Mouse (Mus musculus) heart, adult 8-10 months (tissue): ENCODE measurements around the gene Slc39a11. TPM values are rescaled to one million over a fixed set of nuclear protein-coding genes. Genes with fewer than 3 reads are reported as not detected.

Experiments
- DNase-seq: peaks from one replicate; pipeline ENCODE4 v3.0.0; 2022; ENCODE audit warnings: low spot score
- total RNA-seq, 4 experiments: library from RNA; stranded (reverse); gene quantifications; 2 replicates each; pipeline ENCODE4 v1.2.4; 2022

Gene Slc39a11
- total RNA-seq, 4 experiments from 2014 or later: 2.8 to 4.4 (median 4.0) TPM

DNA sequence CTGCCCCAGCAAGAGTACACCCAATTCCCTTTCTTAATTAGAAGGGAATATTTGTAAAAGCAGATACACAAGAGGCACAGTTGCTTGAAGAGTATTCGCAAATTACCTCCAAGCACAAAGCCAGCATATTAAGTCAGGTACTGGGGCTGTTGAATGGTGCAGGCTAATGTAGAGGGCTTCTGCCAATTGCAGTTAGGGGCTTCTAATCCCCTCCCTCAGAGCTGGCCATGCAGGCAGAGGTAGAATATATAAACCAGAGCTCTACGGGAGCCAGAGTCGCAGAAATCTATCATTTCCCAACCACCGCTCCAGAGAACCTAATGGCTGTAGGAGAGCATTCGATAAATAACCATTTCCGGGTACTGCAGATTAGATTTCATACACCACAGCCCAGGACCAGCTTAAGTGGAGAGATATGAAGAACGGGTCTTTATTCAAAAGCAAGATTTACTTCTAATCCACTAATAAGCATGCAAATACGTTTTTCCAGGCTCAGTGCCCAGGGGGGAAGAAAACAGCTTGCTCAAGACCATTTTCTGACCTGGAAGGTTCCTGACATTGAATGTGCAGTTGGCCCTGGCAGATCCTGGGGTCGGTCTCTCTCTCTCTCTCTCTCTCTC, 302.9 kb downstream of the Slc39a11 start:
- no peak for DNase-seq

DNA sequence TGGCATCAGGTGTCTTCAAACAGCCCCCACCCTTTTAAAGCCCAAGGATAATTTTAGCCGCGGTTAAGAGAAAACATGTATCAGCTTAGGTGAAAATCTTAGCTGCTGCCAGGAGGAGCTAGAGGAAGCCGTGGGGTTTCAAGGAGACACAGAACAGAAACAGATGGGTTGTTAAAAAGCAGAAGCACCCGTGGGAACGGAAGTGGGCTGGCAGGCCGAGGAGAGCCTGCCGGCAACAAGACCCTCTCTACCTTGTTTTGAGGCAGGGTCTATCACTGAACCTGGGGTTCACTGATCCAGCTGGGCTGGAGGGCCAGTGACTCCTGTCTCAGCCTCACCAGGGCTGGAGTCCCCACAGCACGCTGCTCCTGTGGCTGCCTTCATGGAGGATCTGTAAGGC, 310.1 kb downstream of the Slc39a11 start:
- DNase-seq: no peak

DNA sequence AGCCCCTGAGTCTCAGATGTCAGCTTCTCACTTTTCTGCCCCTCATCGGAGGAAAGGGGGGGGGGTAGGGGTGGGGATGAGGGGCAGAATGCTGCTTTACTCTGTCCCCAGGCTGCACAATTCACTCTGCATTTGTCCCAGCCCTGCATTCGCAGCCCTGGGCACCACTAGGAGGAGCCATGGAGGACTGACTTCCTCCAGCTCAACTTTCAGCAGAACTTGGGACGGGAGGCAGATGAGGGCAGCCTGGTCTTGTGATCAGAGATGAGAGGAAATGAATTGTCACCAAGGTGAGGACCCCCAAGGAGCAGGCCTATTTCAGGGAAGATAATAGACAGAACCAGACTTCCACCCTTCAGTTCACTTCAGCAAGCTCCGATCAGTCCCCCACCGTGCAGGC, 311.3 kb downstream of the Slc39a11 start:
- DNase-seq: no peak

DNA sequence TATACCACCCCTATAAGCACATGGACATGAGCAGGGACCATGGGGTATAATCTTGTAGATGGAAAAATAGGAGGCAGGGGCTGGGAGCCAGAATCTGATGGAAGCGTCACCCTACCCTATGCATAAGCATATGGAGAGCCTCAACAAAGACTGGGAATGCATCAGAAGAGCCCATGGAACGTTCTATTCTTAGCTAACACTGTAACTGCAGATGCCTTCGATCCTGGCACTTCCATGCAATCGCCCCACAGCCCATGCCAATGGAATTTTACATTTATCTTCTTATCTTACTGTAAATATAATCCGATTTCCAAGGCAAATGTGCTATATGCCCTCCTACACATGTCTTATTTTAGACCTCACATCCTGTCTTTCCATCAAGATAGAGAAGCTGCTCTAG, 314.2 kb downstream of the Slc39a11 start:
- DNase-seq: no peak

DNA sequence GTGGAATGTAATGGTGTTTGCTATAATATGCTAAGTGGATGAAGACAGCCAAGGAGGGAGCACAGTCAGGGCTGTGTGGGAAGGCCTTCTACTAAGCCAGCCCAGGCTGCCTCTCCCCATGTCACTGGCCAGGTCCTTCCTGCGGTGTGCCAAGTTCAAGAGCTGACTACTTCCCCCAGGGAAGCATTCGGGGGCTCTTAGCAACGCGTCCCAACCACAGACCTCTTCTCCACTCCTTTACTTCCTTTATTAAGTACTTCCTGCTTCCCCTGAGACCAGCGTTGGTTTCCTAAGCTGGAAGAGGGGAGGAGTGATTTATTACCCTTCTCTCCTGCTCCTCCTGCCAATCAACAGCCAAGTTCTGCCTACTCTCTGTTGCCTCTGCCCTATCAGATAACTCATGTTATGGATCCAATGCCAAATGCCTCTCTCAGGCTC, 315.4 kb downstream of the Slc39a11 start:
- DNase-seq: no peak

DNA sequence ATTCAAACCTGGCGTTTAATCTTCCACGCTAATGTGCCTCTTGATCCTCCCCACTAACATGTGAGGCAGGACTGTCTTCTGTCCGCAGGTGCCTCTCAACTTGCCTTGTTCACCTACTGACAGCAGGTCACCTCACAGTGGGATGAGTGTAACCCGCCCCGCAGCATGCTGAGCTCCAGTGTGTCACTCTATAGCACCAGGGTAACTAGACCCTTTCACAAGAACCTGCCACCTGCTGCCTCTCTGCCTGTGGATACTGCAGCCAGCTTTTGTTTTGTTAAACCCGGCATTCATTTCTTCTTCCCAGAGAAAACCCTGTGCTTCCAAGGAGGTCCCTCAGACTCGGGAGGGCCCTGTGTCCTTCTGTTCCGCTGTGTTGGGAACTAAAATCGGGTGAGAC, 316.3 kb downstream of the Slc39a11 start:
- DNase-seq: no peak

DNA sequence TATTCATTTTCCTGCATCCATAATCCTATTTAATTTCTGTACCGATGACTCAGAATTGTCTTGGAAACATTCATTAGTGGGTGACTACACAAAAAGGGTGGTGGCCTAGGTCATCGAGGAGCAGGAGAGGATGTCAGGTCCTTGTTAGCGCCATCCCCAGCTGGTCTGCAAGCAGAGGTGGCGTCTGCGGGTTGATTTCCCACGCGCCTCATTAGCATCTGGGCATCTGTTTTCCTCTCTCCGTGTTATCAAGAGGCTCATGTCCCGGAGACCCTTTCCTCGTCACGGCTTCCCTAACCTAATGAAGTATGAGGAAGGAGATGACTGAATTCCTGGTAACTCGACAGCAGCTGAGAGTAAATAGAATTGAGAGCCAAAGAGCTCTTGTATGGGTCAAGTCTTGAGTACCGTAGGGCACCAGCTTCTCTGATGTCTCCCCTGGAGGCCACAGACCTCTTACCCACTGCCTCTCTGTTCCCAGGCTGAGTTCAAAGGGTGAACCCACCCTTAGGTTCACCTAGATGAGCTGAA, 319.8 kb downstream of the Slc39a11 start:
- DNase-seq: no peak

DNA sequence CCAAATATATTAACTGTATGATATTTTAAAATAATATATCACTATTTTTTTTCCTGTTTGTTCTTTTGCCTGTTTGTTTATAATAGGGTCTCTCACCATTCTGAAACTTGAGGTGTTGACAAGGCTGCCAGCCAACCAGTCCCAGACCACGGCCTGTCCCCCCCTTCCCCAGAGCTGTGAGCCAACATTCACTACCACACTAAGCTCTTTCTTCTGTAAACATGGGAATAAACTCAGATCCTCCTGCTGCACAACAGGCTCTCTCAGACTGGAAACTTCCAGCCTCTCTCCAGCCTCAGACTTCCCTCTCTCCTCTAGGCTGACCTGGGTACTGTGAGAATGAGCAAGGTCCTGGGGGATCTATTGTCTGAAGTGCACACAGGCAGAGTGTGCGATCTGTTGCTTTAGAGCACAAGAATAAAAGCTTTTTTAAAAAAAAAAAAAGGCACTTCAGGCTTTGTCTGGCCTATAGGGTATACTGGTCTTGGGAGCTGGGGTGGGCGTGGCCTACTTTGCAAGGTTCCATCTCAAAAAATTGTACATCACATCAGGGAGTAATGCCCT, 322.3 kb downstream of the Slc39a11 start:
- DNase-seq: no peak

DNA sequence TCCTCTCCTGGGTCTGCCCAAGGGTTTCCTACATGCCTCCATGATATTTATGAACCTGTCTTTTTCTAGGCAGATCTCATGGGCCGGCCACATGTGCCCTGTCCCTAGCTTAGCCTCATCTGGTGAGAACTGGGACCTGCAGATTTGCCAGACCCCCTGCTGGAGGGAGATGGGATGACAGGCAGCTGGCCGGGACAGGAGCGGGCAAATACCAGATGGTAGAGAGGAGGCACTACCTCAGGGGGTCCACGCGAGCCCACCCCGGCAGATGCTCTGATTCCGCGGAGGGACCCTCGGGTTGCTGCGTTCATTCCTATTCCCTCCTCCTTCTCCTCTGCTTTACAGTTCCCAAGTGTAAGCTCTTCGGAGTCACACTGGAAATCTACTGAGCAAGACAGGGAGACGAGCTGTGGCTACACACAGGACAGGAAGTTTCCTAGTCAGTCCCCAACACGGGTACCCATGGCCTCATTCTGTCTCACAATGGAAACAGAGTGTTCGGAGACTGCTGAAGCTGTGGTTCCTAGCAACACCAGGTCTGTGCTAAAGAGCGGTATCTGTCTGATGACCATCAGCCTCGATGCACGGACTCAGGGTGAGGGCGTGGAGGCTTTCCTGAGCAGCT, 323.4 kb downstream of the Slc39a11 start:
- DNase-seq: peak; percentile 35

DNA sequence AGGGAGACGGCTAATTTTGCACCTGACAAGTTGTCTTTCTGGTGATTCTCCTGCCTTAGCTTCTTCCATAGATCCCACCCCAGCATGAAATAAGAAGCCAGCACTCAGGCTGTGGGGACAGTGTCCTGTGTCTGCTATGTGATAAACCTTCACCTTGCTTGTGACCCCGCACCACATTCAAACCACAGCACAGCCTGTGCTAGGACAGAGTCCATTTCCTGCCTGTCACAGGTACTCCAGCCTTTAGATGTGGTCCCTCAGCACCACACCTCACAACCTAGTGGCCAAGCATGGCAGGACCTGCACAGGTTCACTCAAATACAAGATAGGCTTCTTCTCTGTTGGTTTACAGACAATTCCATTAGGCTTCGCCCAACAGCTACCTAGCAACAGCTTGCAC, 328.3 kb downstream of the Slc39a11 start:
- no peak for DNase-seq

DNA sequence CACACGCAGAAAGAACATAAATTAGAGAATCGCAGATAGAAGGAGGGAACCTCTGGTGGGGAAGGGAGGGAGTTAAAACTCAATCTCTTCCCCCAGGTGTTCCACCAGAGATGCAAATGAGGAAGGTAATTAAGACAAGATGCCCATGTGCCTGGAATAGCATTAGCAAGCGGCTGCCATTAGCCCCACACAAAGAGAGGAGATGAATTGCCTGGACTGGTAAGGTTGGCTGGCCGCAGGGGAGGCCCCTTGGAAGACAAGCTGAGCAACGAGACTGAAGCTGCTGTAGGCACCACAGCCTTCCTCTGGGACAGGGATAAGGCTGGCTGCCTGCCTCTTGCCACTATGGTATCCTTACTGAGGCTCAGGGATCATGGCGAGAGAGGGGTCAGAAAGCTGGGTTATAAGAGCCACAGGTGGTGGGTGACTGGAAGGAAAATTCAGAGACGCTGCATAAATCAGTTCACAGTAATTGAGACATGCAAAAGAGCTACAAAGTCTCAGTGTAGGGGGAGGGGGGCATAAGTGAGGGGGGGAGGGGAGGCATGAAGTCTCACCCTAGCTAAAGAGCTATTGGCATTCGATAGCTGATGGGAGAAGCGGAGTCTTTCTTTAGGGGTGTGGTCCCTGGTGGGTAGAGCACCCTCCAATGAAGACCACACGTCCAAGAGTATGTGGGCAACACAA, 340.5 kb downstream of the Slc39a11 start:
- DNase-seq: no peak

DNA sequence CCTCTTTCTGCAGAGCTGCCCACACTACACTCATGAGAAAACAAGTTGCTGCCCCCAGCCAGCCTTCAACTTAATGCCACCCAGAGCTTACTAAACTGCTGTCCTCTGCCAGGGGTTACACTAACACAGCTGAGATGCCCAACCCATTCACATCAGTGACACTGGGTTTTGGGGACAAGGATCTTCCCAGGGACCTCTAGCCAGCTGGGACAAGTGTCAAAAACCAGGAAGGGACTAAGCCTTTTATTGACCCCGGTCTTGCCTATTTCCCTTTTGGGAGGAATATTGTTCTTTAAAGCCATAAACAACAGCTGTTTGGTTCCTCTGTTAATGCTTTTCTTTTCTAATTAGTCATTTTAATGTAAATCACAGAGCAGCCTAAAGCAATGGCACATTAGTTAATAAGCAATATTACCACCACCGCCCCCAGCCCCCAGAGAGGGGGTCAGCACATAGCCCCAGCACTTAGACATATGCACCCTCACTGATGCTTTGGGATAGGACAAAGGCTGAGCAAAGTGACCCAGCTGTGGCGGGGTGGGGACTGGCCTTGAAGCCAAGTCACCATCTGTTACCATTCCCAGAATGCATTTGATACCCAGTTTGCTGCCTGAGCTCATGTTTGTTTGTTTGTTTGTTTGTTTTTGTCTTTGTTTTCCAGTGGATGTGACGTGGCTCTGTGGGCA, 341.5 kb downstream of the Slc39a11 start:
- DNase-seq: no peak

DNA sequence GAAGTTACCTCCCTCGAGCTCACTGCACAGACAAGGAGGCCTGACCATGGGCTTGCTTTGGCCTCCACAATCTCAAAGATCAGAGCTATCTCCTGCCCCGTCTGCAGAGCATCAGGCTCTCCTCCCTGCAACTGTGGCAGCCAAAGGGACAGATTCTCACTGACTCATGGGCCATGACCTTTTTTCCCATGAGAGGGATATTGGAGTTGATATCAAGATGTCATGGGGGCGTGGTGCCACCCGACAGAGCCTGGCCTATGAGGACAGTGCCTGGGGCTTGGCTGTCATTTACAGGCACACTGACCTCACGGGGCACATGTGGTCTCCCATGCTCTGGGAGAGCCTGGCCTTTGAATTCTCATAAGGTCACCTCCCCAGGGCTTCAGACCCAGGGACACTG, 346.7 kb downstream of the Slc39a11 start:
- no peak for DNase-seq

DNA sequence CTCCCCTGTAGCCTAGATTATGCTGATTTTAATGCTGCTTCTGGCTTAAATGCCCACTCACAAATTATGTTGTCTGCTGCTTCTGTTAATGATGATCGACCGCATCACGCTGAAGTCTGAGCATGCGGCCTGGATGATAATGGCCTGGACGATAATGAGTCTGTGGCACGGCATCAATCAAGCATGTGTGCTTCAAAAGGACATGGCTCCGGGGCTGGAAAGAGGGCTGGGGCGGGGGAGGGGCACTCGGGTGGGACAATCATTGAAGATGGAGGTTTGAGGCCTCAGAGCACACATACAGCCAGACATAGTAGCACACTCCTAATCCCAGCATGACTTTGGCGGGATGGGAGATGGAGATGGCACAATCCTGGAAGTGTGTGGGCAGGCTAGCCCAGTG, 350.4 kb downstream of the Slc39a11 start:
- DNase-seq: no peak

DNA sequence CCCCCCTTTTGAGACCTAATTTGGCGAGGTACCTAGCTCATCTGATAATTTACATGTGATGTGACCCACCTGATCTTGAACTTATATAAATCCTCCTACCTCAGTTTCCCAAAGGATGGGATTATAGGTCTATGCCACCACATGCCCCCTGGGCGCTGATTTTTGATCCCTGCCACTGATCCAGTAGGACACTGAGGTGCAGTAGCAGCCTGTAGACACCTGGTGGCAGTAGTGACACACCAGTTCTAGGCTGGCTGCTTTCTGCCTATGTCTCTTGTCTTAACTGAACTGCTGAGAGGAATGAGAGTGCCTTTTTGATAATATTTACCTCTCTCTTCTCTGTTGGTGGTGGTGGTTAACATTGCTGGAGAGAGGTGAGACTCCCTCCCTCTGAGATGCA, 352.1 kb downstream of the Slc39a11 start:
- DNase-seq: peak; percentile 59

DNA sequence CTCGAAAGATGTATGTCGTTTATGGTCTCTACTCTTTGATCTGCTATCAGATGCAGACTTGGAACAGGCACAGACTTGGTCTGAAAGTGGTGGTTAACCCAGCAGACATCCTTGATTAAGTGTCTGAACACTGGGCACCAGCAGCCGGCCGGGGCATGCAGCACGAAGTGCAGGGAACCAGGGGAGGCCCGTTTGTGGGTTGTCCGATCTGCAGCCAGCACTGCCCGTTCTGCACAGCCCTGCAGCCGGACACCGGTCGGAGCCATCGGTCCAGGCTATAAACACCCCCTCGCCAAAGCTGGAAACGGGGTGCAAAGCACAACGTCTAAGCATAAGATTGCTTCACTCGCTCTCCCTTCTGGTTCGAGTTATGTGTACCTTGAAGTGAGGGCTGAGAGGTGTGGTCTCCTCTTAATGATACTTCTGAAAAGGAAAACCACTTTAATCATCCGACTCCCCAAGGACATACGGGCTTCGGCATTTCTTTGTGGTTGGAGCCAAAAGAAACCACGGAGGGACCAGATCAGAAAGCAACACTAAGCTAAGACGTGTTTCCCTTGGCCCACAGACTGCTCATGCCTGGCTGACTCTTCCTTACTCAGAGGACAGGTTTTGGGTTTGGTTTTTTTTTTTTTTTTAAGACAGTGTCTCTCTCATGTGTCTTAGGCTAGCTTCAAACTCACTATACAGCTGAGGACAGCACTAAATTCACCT, 352.8 kb downstream of the Slc39a11 start:
- DNase-seq: no peak

DNA sequence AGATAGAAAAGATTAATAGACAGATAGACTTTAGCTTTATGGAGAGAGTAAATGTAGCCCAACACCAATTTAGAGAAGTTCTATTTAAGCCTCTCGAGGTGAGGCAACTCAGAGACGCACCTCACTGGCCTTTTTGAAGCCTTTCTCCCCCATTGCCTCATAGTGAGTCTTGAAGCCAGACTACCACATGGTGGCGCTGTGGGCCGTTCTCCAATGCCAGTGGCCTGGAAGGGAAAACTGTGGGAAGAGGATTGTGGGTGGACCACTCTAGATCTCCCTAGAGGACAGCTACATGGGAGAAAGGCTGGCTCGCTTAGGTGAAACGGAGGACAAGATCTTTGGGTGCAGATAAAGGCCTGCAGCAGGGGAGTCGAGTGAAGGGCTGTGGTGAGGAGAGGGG, 353.7 kb downstream of the Slc39a11 start:
- peak; percentile 9 for DNase-seq

DNA sequence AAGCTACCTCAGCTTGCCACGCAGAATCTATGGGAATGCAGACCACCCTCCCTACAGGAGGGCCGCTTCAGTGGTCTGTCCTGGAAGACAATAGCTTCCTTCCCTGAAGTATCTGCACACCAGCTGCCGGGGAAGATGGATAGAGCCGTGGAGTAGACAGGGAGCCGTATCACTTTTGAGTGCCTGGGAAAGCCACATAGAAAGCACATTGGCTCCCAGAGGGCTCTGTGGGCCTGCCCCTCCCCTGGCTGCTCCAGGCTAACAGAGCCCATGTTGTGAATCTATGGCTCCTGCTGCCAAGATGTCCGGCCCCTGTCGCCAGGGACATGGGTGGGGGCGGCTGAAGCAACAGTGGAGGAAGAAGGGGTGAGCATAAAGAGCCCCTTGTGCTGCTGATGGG, 355.4 kb downstream of the Slc39a11 start:
- no peak for DNase-seq

DNA sequence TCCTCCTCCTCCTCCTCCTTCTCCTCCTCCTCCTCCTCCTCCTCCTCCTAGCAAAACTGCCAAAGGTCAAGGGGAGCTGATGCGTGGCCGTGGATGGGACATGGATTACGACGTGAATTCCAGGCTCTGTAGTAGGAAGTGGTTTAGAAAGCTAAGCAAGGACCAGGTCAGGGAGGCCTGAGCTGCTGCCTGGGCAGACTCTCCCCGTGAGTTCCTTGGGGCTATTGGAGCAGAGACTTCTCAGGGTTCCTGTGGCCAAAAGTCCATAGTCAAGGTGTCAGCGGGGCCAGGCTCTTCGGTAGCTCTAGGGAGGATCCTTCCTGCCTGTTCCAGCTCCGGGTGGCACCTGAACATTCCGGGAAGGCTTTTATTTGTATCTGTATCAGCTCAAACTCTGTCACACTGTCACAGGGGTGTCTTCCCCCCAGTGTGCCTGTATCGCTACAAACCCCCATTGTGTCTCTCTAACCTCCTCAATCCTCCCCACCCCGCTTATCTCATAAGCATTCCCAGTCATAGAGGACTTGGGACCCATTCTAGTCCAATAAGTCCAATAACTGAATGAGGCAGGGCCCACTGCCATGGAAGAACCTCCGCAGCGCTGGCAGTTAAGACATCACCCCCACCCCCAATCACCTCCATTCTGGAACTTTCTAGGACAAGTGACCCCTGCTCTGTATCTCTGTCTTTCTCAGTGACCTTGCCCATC, 356.8 kb downstream of the Slc39a11 start:
- DNase-seq: no peak
